Mouse (Mus musculus) CH12.LX (cell line): Measurements from ENCODE around the gene Cnih4. TPM values are rescaled to one million over a fixed set of nuclear protein-coding genes. Genes with fewer than 3 reads are reported as not detected.

Source experiments
- DNase-seq: peaks from one replicate; pipeline ENCODE4 v3.0.0-alpha.2; 2013; ENCODE audit errors: extremely low read depth
- H3K27ac ChIP-seq: 2 replicates; pipeline ENCODE4 v1.5.1; 2012; ENCODE audit warnings: low read depth, mild to moderate bottlenecking, control low read depth, moderate library complexity; ENCODE audit not compliant: insufficient read depth
- H3K27me3 ChIP-seq: replicated peaks from 2 replicates; pipeline ENCODE3; 2012; ENCODE audit warnings: inconsistent platforms
- H3K36me3 ChIP-seq, 2 experiments: replicated peaks in 1 of 2; 2 replicates each; pipeline versions ENCODE3 to v1.6.1; 2012; ENCODE audit warnings: inconsistent platforms in 1 of 2, low read length in 1 of 2, mild to moderate bottlenecking in 1 of 2, mixed read lengths in 1 of 2, moderate library complexity in 1 of 2; ENCODE audit not compliant: control insufficient read depth in 1 of 2, insufficient read depth in 1 of 2
- H3K4me1 ChIP-seq, 2 experiments: 2 replicates each; pipeline ENCODE4 v1.6.1; 2012; ENCODE audit warnings: inconsistent platforms in 1 of 2, moderate library complexity in 1 of 2; ENCODE audit not compliant: insufficient read depth in 2 of 2, control insufficient read depth in 1 of 2
- H3K4me2 ChIP-seq: 2 replicates; pipeline ENCODE4 v1.6.1; 2012; ENCODE audit warnings: low read depth, mild to moderate bottlenecking, control low read depth; ENCODE audit not compliant: poor library complexity, insufficient read depth, severe bottlenecking
- H3K4me3 ChIP-seq, 3 experiments: fragments of 150-350 bp in 1 of 3; sonication (generic) in 1 of 3; replicated peaks in 1 of 3; 2 replicates each; pipeline versions ENCODE3 to v1.5.1; 2011 to 2012; ENCODE audit warnings: low read depth in 2 of 3, low read length in 2 of 3, mild to moderate bottlenecking in 2 of 3, moderate library complexity in 2 of 3, control low read depth in 1 of 3, improper control_type of control experiment in 1 of 3, inconsistent platforms in 1 of 3, mixed read lengths in 1 of 3; ENCODE audit not compliant: poor library complexity in 1 of 3
- H3K79me2 ChIP-seq: replicated peaks from 2 replicates; pipeline ENCODE4 v1.6.1; 2012; ENCODE audit warnings: mild to moderate bottlenecking, moderate library complexity; ENCODE audit not compliant: control insufficient read depth, poor library complexity, insufficient read depth, severe bottlenecking; ENCODE audit errors: extremely low read depth
- H3K9ac ChIP-seq: 2 replicates; pipeline ENCODE4 v1.6.1; 2012; ENCODE audit warnings: low read depth, mild to moderate bottlenecking, control low read depth, moderate library complexity; ENCODE audit not compliant: insufficient read depth
- H3K9me3 ChIP-seq: replicated peaks from 2 replicates; pipeline ENCODE3; 2012; ENCODE audit warnings: low read length, inconsistent platforms, mixed read lengths
- BHLHE40 ChIP-seq: IDR thresholded peaks from 2 replicates; pipeline ENCODE4 v1.6.1; 2011; ENCODE audit warnings: mild to moderate bottlenecking, low read depth, low read length, improper control_type of control experiment
- CHD1 ChIP-seq: IDR thresholded peaks from 2 replicates; pipeline ENCODE4 v1.6.1; 2012; ENCODE audit warnings: low read depth, low read length, improper control_type of control experiment, inconsistent platforms
- ELF1 ChIP-seq: IDR thresholded peaks from 2 replicates; pipeline ENCODE4 v1.6.1; 2014; ENCODE audit warnings: low read depth, mild to moderate bottlenecking, inconsistent platforms, low read length, improper control_type of control experiment
- IRF4 ChIP-seq: IDR thresholded peaks from 2 replicates; pipeline ENCODE4 v1.6.1; 2014; ENCODE audit warnings: low read depth, mild to moderate bottlenecking, inconsistent platforms, low read length, improper control_type of control experiment
- JUN ChIP-seq: IDR thresholded peaks from 2 replicates; pipeline ENCODE4 v1.6.1; 2011; ENCODE audit warnings: low read depth, mild to moderate bottlenecking, low read length, improper control_type of control experiment, moderate library complexity; ENCODE audit not compliant: insufficient read depth
- KAT2A ChIP-seq: IDR thresholded peaks from 2 replicates; pipeline ENCODE4 v1.6.1; 2012; ENCODE audit warnings: low read length, improper control_type of control experiment, inconsistent platforms; ENCODE audit not compliant: insufficient replicate concordance
- MAFK ChIP-seq: IDR thresholded peaks from 2 replicates; pipeline ENCODE4 v1.6.1; 2011; ENCODE audit warnings: low read length, improper control_type of control experiment; ENCODE audit not compliant: insufficient replicate concordance
- MAX ChIP-seq: IDR thresholded peaks from 2 replicates; pipeline ENCODE4 v1.6.1; 2011; ENCODE audit warnings: low read length, improper control_type of control experiment
- MAZ ChIP-seq: IDR thresholded peaks from 2 replicates; pipeline ENCODE4 v1.6.1; 2012; ENCODE audit warnings: low read depth, mild to moderate bottlenecking, inconsistent platforms, low read length, improper control_type of control experiment, moderate library complexity
- MYC ChIP-seq: IDR thresholded peaks from 2 replicates; pipeline ENCODE4 v1.6.1; 2011; ENCODE audit warnings: low read depth, mild to moderate bottlenecking, improper control_type of control experiment, low read length
- PAX5 ChIP-seq: IDR thresholded peaks from 2 replicates; pipeline ENCODE4 v1.6.1; 2012; ENCODE audit warnings: low read length, inconsistent platforms, mixed read lengths
- POLR2AphosphoS2 ChIP-seq: IDR thresholded peaks from 2 replicates; pipeline ENCODE4 v1.6.1; 2011; ENCODE audit warnings: low read depth, low read length, improper control_type of control experiment
- RCOR1 ChIP-seq: conservative IDR thresholded peaks from 2 replicates; pipeline ENCODE4 v1.6.1; 2012; ENCODE audit warnings: low read depth, mild to moderate bottlenecking, inconsistent platforms, low read length, improper control_type of control experiment
- SIN3A ChIP-seq: IDR thresholded peaks from 2 replicates; pipeline ENCODE4 v1.6.1; 2012; ENCODE audit warnings: low read length, improper control_type of control experiment, inconsistent platforms
- TCF12 ChIP-seq: IDR thresholded peaks from 2 replicates; pipeline ENCODE4 v1.6.1; 2014; ENCODE audit warnings: low read depth, mild to moderate bottlenecking, inconsistent platforms, low read length, improper control_type of control experiment
- USF1 ChIP-seq: IDR thresholded peaks from 2 replicates; pipeline ENCODE4 v1.6.1; 2014; ENCODE audit warnings: low read depth, mild to moderate bottlenecking, inconsistent platforms, low read length, improper control_type of control experiment
- USF2 ChIP-seq: conservative IDR thresholded peaks from 2 replicates; pipeline ENCODE4 v1.6.1; 2011; ENCODE audit warnings: low read depth, low read length, improper control_type of control experiment
- ZC3H11A ChIP-seq: IDR thresholded peaks from 2 replicates; pipeline ENCODE4 v1.6.1; 2012; ENCODE audit warnings: low read depth, mild to moderate bottlenecking, inconsistent platforms, low read length, improper control_type of control experiment
- ZNF384 ChIP-seq: IDR thresholded peaks from 2 replicates; pipeline ENCODE4 v1.6.1; 2012; ENCODE audit warnings: low read depth, low read length, improper control_type of control experiment, inconsistent platforms
- dilution Hi-C: fragments of 300-500 bp; cut with MboI; formaldehyde crosslinking; loops from 2 replicates; pipeline ENCODE4 v1.14.3; 2020; ENCODE audit warnings: low sequenced_read_pairs; ENCODE audit not compliant: extremely low pct_unique_long_range_greater_than_20kb, extremely low pct_ligation_motif_present
- in situ Hi-C: fragments of 300-500 bp; cut with MboI; formaldehyde crosslinking; loops from 3 replicates; pipeline ENCODE4 v1.14.3; 2019; ENCODE audit warnings: low sequenced_read_pairs, low pct_ligation_motif_present, low pct_unique_long_range_greater_than_20kb, mixed read lengths
- polyA plus RNA-seq: library from polyadenylated mRNA; unstranded; fragments of >175 nt; gene quantifications from 2 replicates; pipeline ENCODE4 v1.2.1, GENCODE M21; 2012; ENCODE audit warnings: low read depth; ENCODE audit not compliant: insufficient read length
- total RNA-seq, 2 experiments: library from RNA; depleted of rRNA; stranded (reverse); fragments of 300-350 nt in 1 of 2; fragments of >200 nt in 1 of 2; gene quantifications; 2 replicates each; pipeline ENCODE4 v1.2.3; 2012 to 2014

The Cnih4 gene
- total and polyA plus RNA-seq, 3 experiments: 24.2 to 54.1 (median 39.1) TPM

DNA sequence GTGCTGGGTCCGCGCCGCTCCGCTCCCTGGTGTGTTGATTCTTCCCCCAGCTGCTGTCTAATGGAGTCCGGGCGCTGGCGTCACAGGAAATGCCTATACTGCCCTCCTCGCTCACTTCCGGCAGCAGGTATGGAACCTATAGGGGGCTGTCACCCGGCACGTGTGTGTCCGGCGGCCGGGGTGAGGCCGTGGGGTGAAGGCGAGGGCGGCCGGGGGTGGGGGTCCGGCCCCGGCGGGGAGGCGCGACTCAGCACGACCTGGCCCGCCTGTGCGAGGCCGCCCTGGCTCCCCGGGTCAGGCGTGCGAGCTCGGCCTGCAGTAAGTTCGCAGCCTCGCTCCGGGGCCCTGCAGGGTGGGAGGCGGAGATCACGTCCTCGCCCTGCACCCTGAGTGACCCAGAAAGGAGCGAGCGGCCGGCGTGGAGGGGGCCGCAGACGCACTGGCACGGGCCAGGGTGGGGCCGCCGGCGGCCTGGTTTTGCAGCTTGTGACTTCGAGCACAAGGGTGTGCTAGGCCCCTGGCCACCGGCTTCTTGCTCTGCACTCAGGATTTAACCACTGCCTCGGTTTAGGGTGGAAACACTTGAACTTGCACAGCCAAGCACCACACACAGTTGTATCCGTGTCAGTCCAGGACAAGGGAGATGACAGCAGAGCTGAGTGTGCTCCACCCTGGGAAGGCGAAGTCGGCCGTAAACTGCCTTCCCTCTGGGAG lies 67.6 kb downstream of the Cnih4 start, which contains the start of gene Wdr26 (continued):
- TF ChIP-seq RCOR1 (0 out of 2 replicates have a peak, but pooled peaks have one; percentile 40), USF2 (no peak), ZC3H11A (no peak), TCF12 (peak; percentile 69), POLR2AphosphoS2 (no peak), USF1 (no peak), MAFK (no peak), MAX (peak; percentile 72), CHD1 (no peak)

DNA sequence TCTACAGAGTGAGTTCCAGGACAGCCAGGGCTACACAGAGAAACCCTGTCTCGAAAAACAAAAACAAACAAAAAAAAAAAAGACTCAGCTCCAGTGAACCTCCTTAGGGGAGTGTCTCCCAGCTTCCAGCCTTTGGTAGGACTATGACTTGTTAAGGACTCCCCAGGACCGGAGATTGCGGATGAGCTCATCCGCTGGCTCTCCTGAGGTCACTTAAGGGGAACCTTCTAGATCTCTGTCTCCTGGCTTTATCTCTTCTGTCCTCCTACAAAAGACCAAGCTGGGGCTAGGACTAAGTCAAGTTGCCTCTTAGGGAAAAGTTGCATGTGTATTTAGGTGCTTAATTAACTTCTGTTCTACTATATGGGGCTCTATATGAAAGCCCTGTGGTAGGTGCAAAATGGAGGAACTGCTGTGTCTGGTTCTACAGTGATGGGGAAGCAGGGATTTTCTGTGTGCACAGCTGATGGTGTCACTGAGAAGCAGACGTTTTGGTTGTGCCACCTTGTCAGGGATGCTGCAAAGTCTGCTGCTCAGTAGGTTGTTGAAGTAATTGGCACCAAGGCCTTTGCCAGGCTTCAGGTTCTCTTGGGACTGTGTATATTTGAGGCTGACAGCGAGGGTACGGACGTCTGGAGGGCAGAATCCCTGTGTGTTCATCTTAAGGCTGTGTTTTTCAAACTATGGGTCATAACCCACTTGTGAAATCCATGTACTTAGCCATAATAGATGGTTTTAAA lies 70.0 kb downstream of the Cnih4 start:
- Histone ChIP-seq H3K27me3 (no peaks in the 10 kb centered on the region), H3K36me3 (peaks cover 0 to 5% of the 10 kb centered on the region in 2 experiments), H3K4me2 (no peak overlapping the region), H3K9me3 (no peaks in the 10 kb centered on the region), H3K9ac (no peak overlapping the region), H3K27ac (no peak overlapping the region), H3K79me2 (peaks cover 22% of the 10 kb centered on the region), H3K4me1 (peaks cover 0 to 17% of the 10 kb centered on the region in 2 experiments; a peak in 2 of 4 replicates), H3K4me3 (no peak overlapping the region)
- no peak for DNase-seq
- in situ Hi-C loops (no loop called here), dilution Hi-C loops (no loop called here)
- no peak for TF ChIP-seq IRF4
- TF ChIP-seq JUN: no peak
- no peak for TF ChIP-seq ELF1
- no peak for TF ChIP-seq MAX
- TF ChIP-seq KAT2A: no peak
- no peak for TF ChIP-seq SIN3A
- no peak for TF ChIP-seq MYC
- no peak for TF ChIP-seq BHLHE40
- no peak for TF ChIP-seq USF2

DNA sequence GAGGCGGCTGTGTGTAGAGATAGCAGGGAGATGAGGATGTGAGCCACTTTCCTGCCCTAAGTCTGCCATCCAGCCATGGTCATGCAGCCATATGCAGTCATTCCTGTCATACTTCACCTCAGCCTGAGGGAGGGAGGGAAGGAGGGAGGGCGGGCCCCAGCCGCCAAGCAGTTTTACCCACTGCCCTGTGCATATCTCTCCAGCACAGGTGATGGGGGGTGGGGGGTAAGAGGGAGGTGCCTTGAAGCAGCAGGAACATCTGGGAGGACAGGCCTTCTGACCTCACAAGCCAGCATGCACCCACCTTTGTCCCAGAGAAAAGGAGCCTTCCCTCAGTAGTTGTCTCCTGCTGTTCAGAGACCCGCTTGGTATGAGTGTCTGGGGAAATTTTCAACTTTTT lies 71.8 kb downstream of the Cnih4 start:
- peaks cover 0 to 12% of the 10 kb centered on the region in 2 experiments; a peak in 2 of 4 replicates for H3K4me1 ChIP-seq
- H3K79me2 ChIP-seq: peaks cover 4% of the 10 kb centered on the region
- no peak overlapping the region for H3K27ac ChIP-seq
- dilution Hi-C loops (no loop called here), in situ Hi-C loops (no loop called here)
- DNase-seq: no peak
- no peaks in the 10 kb centered on the region for H3K9me3 ChIP-seq
- peaks cover 0 to 5% of the 10 kb centered on the region in 2 experiments for H3K36me3 ChIP-seq
- no peak overlapping the region for H3K4me3 ChIP-seq
- H3K4me2 ChIP-seq: no peak overlapping the region
- TF ChIP-seq RCOR1 (no peak), PAX5 (no peak), MAZ (no peak), ZNF384 (no peak)
- no peak overlapping the region for H3K9ac ChIP-seq
- no peaks in the 10 kb centered on the region for H3K27me3 ChIP-seq
